Mouse (Mus musculus) MEL (cell line): ENCODE measurements at regions not wholly inside any gene's neighbourhood (a gene's known extent, or its start where the extent isn't known, plus 50 kb on each side); places are given as distances from the start of the nearest gene placed in this dataset.

Source experiments
- DNase-seq: peaks from one replicate; pipeline ENCODE4 v3.0.0; 2011; ENCODE audit warnings: low read depth, low spot score
- H3K27ac ChIP-seq: 2 replicates; pipeline ENCODE4 v1.5.1; 2012; ENCODE audit warnings: low read depth, mild to moderate bottlenecking, control low read depth, low read length, moderate library complexity; ENCODE audit not compliant: control insufficient read depth
- H3K27me3 ChIP-seq, 2 experiments: fragments of 150-350 bp in 1 of 2; sonication (generic) in 1 of 2; 2 replicates each; pipeline ENCODE4 v1.6.1; 2012; ENCODE audit warnings: low read length in 2 of 2, mild to moderate bottlenecking in 2 of 2, improper control_type of control experiment in 1 of 2, moderate library complexity in 1 of 2; ENCODE audit not compliant: insufficient read depth in 2 of 2, control insufficient read depth in 1 of 2
- H3K36me3 ChIP-seq, 2 experiments: 2 replicates each; pipeline ENCODE4 v1.6.1; 2012 to 2014; ENCODE audit warnings: low read length in 2 of 2, improper control_type of control experiment in 1 of 2, inconsistent platforms in 1 of 2, mild to moderate bottlenecking in 1 of 2; ENCODE audit not compliant: insufficient read depth in 2 of 2, control insufficient read depth in 1 of 2
- H3K4me1 ChIP-seq, 2 experiments: fragments of 150-350 bp in 1 of 2; sonication (generic) in 1 of 2; 2 replicates each; pipeline ENCODE4 v1.6.1; 2012; ENCODE audit warnings: low read length in 2 of 2, improper control_type of control experiment in 1 of 2, mild to moderate bottlenecking in 1 of 2; ENCODE audit not compliant: insufficient read depth in 2 of 2, control insufficient read depth in 1 of 2
- H3K4me3 ChIP-seq, 2 experiments: fragments of 150-350 bp in 1 of 2; sonication (generic) in 1 of 2; 2 replicates each; pipeline ENCODE4 v1.5.1; 2012; ENCODE audit warnings: low read depth in 2 of 2, low read length in 2 of 2, mild to moderate bottlenecking in 2 of 2, moderate library complexity in 2 of 2, control low read depth in 1 of 2, improper control_type of control experiment in 1 of 2; ENCODE audit not compliant: control insufficient read depth in 1 of 2, insufficient read depth in 1 of 2
- H3K79me2 ChIP-seq: 2 replicates; pipeline ENCODE4 v1.6.1; 2012; ENCODE audit warnings: mild to moderate bottlenecking, low read length, moderate library complexity; ENCODE audit not compliant: control insufficient read depth, poor library complexity, insufficient read depth
- H3K9ac ChIP-seq: 2 replicates; pipeline ENCODE4 v1.6.1; 2012; ENCODE audit warnings: low read depth, mild to moderate bottlenecking, control low read depth, low read length, moderate library complexity; ENCODE audit not compliant: control insufficient read depth, poor library complexity, severe bottlenecking
- H3K9me3 ChIP-seq: fragments of 150-350 bp; sonication (generic); replicated peaks from 2 replicates; pipeline ENCODE4 v1.6.1; 2012; ENCODE audit warnings: mild to moderate bottlenecking, low read length, improper control_type of control experiment, moderate library complexity; ENCODE audit not compliant: insufficient read depth
- BHLHE40 ChIP-seq: IDR thresholded peaks from 2 replicates; pipeline ENCODE4 v1.6.1; 2012; ENCODE audit warnings: low read depth, mild to moderate bottlenecking, inconsistent platforms, low read length, improper control_type of control experiment, borderline replicate concordance
- ELF1 ChIP-seq: IDR thresholded peaks from 2 replicates; pipeline ENCODE4 v1.6.1; 2014; ENCODE audit warnings: low read depth, mild to moderate bottlenecking, inconsistent platforms, low read length, improper control_type of control experiment, moderate library complexity
- ETS1 ChIP-seq: IDR thresholded peaks from 2 replicates; pipeline ENCODE4 v1.6.1; 2012; ENCODE audit warnings: low read depth, mild to moderate bottlenecking, inconsistent platforms, low read length, improper control_type of control experiment, moderate library complexity
- GABPA ChIP-seq: IDR thresholded peaks from 2 replicates; pipeline ENCODE4 v1.6.1; 2012; ENCODE audit warnings: low read depth, mild to moderate bottlenecking, inconsistent platforms, low read length, improper control_type of control experiment, moderate library complexity
- HCFC1 ChIP-seq: IDR thresholded peaks from 2 replicates; pipeline ENCODE4 v1.6.1; 2012; ENCODE audit warnings: low read depth, mild to moderate bottlenecking, inconsistent platforms, low read length, improper control_type of control experiment, moderate library complexity
- JUND ChIP-seq: IDR thresholded peaks from 2 replicates; pipeline ENCODE4 v1.6.1; 2011; ENCODE audit warnings: low read depth, mild to moderate bottlenecking, improper control_type of control experiment, low read length
- MAFK ChIP-seq: IDR thresholded peaks from 2 replicates; pipeline ENCODE4 v1.6.1; 2011; ENCODE audit warnings: low read depth, mild to moderate bottlenecking, low read length, improper control_type of control experiment, borderline replicate concordance
- MAZ ChIP-seq: IDR thresholded peaks from 2 replicates; pipeline ENCODE4 v1.6.1; 2012; ENCODE audit warnings: low read depth, mild to moderate bottlenecking, inconsistent platforms, low read length, improper control_type of control experiment
- MEF2A ChIP-seq: IDR thresholded peaks from 2 replicates; pipeline ENCODE4 v1.6.1; 2014; ENCODE audit warnings: low read depth, mild to moderate bottlenecking, inconsistent platforms, low read length, improper control_type of control experiment; ENCODE audit not compliant: poor library complexity, insufficient replicate concordance, severe bottlenecking; ENCODE audit errors: extremely low read depth
- MXI1 ChIP-seq: IDR thresholded peaks from 2 replicates; pipeline ENCODE4 v1.6.1; 2011; ENCODE audit warnings: mild to moderate bottlenecking, low read depth, low read length, improper control_type of control experiment
- MYB ChIP-seq: IDR thresholded peaks from 2 replicates; pipeline ENCODE4 v1.6.1; 2011; ENCODE audit warnings: mild to moderate bottlenecking, low read depth, low read length, improper control_type of control experiment
- NRF1 ChIP-seq: IDR thresholded peaks from 2 replicates; pipeline ENCODE4 v1.6.1; 2014; ENCODE audit warnings: low read depth, mild to moderate bottlenecking, inconsistent platforms, low read length, improper control_type of control experiment, moderate library complexity; ENCODE audit not compliant: poor library complexity, insufficient read depth, severe bottlenecking
- POLR2A ChIP-seq, 2 experiments: IDR thresholded peaks; 2 replicates each; pipeline ENCODE4 v1.6.1; 2011 to 2012; ENCODE audit warnings: low read length in 2 of 2, mild to moderate bottlenecking in 2 of 2, control low read depth in 1 of 2, improper control_type of control experiment in 1 of 2, low read depth in 1 of 2, moderate library complexity in 1 of 2; ENCODE audit not compliant: control insufficient read depth in 1 of 2, insufficient read depth in 1 of 2, poor library complexity in 1 of 2
- RCOR1 ChIP-seq: IDR thresholded peaks from 2 replicates; pipeline ENCODE4 v1.6.1; 2012; ENCODE audit warnings: low read depth, mild to moderate bottlenecking, inconsistent platforms, low read length, improper control_type of control experiment
- SIN3A ChIP-seq: IDR thresholded peaks from 2 replicates; pipeline ENCODE4 v1.6.1; 2012; ENCODE audit warnings: low read length, improper control_type of control experiment, inconsistent platforms
- TCF12 ChIP-seq: IDR thresholded peaks from 2 replicates; pipeline ENCODE4 v1.6.1; 2014; ENCODE audit warnings: low read depth, mild to moderate bottlenecking, inconsistent platforms, low read length, improper control_type of control experiment, moderate library complexity
- ZC3H11A ChIP-seq: IDR thresholded peaks from 2 replicates; pipeline ENCODE4 v1.6.1; 2012; ENCODE audit warnings: low read depth, mild to moderate bottlenecking, inconsistent platforms, low read length, improper control_type of control experiment
- ZNF384 ChIP-seq: IDR thresholded peaks from 2 replicates; pipeline ENCODE4 v1.6.1; 2012; ENCODE audit warnings: low read depth, mild to moderate bottlenecking, inconsistent platforms, low read length, improper control_type of control experiment

- H3K4me3 ChIP-seq, result no peak overlapping the region
- no peak overlapping the region for H3K9ac ChIP-seq
- no peaks in the 10 kb centered on the region for H3K79me2 ChIP-seq
- no peak for DNase-seq
- H3K27ac ChIP-seq, result no peak overlapping the region
- no peaks in the 10 kb centered on the region for H3K36me3 ChIP-seq
- H3K27me3 ChIP-seq, result no peaks in the 10 kb centered on the region
- no peaks in the 10 kb centered on the region for H3K9me3 ChIP-seq
- TF ChIP-seq RCOR1 (no peak), ZNF384 (no peak), HCFC1 (no peak), MYB (no peak), TCF12 (no peak), BHLHE40 (no peak), ETS1 (no peak), ZC3H11A (no peak), POLR2A (IDR thresholded peaks at IDR 0.05; ENCODE audit: control insufficient read depth in 1 of 2, insufficient read depth in 1 of 2, low read depth in 1 of 2, low read length in 2 of 2, poor library complexity in 1 of 2) (no peak), MEF2A (no peak), MXI1 (no peak), MAFK (no peak), GABPA (no peak), MAZ (no peak), JUND (no peak)
- no peaks in the 10 kb centered on the region for H3K4me1 ChIP-seq
Observed at GRCm38 (mm10) chr10:67747461-67747860, 165.0 kb downstream of the Zfp365 start.

- H3K36me3 ChIP-seq, result no peaks in the 10 kb centered on the region
- H3K27ac ChIP-seq, result no peak overlapping the region
- no peaks in the 10 kb centered on the region for H3K9me3 ChIP-seq
- no peak for DNase-seq
- H3K79me2 ChIP-seq, result no peaks in the 10 kb centered on the region
- TF ChIP-seq NRF1 (no peak), MEF2A (no peak), ELF1 (no peak), SIN3A (no peak), GABPA (no peak)
- H3K9ac ChIP-seq, result no peak overlapping the region
- no peaks in the 10 kb centered on the region for H3K27me3 ChIP-seq
- no peak overlapping the region for H3K4me3 ChIP-seq
- no peaks in the 10 kb centered on the region for H3K4me1 ChIP-seq
Observed at GRCm38 (mm10) chr10:67746140-67746539, 166.3 kb downstream of the Zfp365 start.
